Mouse (Mus musculus) liver, embryonic 11.5 days (tissue): Measurements from ENCODE around the gene 1700001P01Rik. TPM values are rescaled to one million over a fixed set of nuclear protein-coding genes. Genes with fewer than 3 reads are reported as not detected.
"Not testable (repeated sequence)": the region's sequence is repeated elsewhere in the genome, so short reads cannot be mapped to it uniquely, and the experiment has no call there.

Experiments
- ATAC-seq: fragments of 200-750 bp; cut with Nextera tagmentation; replicated peaks from 2 replicates; pipeline ENCODE4 v1.8.0; 2017; ENCODE audit warnings: moderate number of reproducible peaks, mild to moderate bottlenecking, moderate TSS enrichment, moderate library complexity; ENCODE audit not compliant: low FRiP score
- DNase-seq: peaks from one replicate; pipeline ENCODE4 v3.0.0-alpha.2; 2017; ENCODE audit warnings: low spot score
- H3K27ac ChIP-seq: fragments of 300-500 bp; sonication (generic); 2 replicates; pipeline ENCODE4 v1.5.1; 2014; ENCODE audit warnings: mild to moderate bottlenecking, low read depth, low read length, control low read depth
- H3K27me3 ChIP-seq: fragments of 300-500 bp; sonication (generic); replicated peaks from 2 replicates; pipeline ENCODE4 v1.6.1; 2014; ENCODE audit warnings: low read length, mixed read lengths; ENCODE audit not compliant: control insufficient read depth, insufficient read depth
- H3K36me3 ChIP-seq: fragments of 300-500 bp; sonication (generic); 2 replicates; pipeline ENCODE4 v1.6.1; 2014; ENCODE audit warnings: mild to moderate bottlenecking, low read length, moderate library complexity, mixed read lengths; ENCODE audit not compliant: control insufficient read depth, insufficient read depth
- H3K4me1 ChIP-seq: fragments of 300-500 bp; sonication (generic); replicated peaks from 2 replicates; pipeline ENCODE4 v1.6.1; 2014; ENCODE audit warnings: low read length, mixed read lengths; ENCODE audit not compliant: control insufficient read depth, insufficient read depth
- H3K4me2 ChIP-seq: fragments of 300-500 bp; sonication (generic); 2 replicates; pipeline ENCODE4 v1.6.1; 2014; ENCODE audit warnings: mild to moderate bottlenecking, control low read depth, moderate library complexity
- H3K4me3 ChIP-seq: fragments of 300-500 bp; sonication (generic); 2 replicates; pipeline ENCODE4 v1.5.1; 2014; ENCODE audit warnings: low read depth, low read length, control low read depth
- H3K9ac ChIP-seq: fragments of 300-500 bp; sonication (generic); 2 replicates; pipeline ENCODE4 v1.6.1; 2014; ENCODE audit warnings: low read depth, low read length, control low read depth
- H3K9me3 ChIP-seq: fragments of 300-500 bp; sonication (generic); 2 replicates; pipeline ENCODE4 v1.6.1; 2016; ENCODE audit warnings: low read length, inconsistent platforms, mixed read lengths; ENCODE audit not compliant: control insufficient read depth
- WGBS: fragments of 180-500 bp; shearing (Covaris S2); extraction: QIAGEN DNeasy Blood & Tissue Kit; methylation state at CpG from one replicate; pipeline ENCODE4 v1.1.7; 2014; 5-methylcytosine and 5-hydroxymethylcytosine counted together
- polyA plus RNA-seq: library from polyadenylated mRNA; unstranded; fragments of >200 nt; fragmentation: Nextera tagmentation; extraction: Ambion mirVana; gene quantifications from 2 replicates; pipeline ENCODE4 v1.2.1, GENCODE M21; 2014

1700001P01Rik gene
- polyA plus RNA-seq, 1 experiment from 2014 or later = not detected

DNA sequence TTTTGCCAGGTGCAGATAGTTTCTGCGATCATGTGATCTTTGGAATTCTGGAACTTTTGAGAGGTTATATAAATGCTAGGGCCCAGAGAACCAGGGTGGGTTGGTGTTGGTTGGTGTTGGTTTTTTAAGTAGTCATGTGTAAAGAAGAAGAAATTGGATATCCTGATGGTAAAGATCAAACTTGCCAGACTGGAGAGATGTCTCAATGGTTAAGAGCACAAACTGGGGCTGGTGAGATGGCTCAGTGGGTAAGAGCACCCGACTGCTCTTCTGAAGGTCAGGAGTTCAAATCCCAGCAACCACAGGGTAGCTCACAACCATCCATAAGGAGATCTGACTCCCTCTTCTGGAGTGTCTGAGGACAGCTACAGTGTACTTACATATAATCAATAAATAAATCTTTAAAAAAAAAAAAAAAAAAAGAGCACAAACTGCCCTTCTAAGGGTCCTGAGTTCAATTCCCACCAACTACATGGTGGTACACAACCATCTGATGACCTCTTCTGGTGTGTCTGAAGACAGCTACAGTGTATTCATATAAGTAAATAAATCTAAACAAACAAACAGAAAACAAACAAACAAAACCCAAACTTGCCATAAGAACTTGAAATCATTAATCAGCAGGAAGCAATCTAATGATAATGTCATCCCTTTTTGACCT lies 15.2 kb upstream of the 1700001P01Rik start:
- H3K9me3 ChIP-seq, ATAC-seq, H3K9ac ChIP-seq, H3K27me3 ChIP-seq, H3K4me1 ChIP-seq, H3K4me3 ChIP-seq, H3K4me2 ChIP-seq, H3K27ac ChIP-seq, H3K36me3 ChIP-seq, DNase-seq: not testable (repeated sequence)
- 78% methylated on average over 2 of the region's 2 CpGs for WGBS

DNA sequence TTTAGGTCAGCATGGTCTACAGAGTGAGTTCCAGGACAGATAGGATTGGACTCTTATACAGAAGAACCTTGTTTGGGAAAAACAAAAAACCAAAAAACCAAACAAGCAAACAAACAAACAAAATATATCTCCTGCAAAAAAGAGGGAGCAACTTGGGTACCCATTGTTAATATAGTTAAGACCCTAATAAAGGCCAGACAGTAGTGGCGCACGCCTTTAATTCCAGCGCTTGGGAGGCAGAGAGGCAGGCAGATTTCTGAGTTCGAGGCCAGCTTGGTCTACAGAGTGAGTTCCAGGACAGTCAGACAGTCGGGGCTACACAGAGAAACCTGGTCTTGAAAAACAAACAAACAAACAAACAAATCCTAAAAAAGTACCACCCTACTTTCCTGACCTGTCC lies 14.0 kb upstream of the 1700001P01Rik start:
- no peak overlapping the region for H3K9ac ChIP-seq
- no peak overlapping the region for H3K4me3 ChIP-seq
- DNase-seq (no peak), ATAC-seq (no peak)
- no peaks in the 10 kb centered on the region for H3K36me3 ChIP-seq
- H3K4me1 ChIP-seq = no peaks in the 10 kb centered on the region
- no peaks in the 10 kb centered on the region for H3K27me3 ChIP-seq
- no peaks in the 10 kb centered on the region; the same call in 1 of the 2 replicates for H3K9me3 ChIP-seq
- no peak overlapping the region for H3K27ac ChIP-seq
- WGBS = 86% methylated on average over 5 of the region's 5 CpGs
- H3K4me2 ChIP-seq = no peak overlapping the region

DNA sequence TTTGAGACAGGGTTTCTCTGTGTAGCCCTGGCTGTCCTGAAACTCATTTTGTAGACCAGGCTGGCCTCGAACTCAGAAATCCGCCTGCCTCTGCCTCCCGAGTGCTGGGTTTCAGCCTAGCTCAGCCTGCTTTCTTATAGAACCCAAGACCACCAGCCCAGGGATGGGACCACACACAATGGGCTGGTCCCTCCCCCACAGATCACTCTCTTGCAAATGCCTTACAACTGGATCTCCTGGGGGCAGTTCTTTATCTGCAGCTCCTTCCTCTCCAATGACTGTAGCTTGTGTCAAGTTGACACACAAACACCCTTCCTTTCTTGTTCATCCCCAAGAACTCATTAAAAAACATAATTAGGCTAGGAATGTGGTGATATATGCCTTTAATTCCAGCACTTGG lies 12.2 kb upstream of the 1700001P01Rik start:
- 84% methylated on average over 3 of the region's 3 CpGs for WGBS
- H3K4me1 ChIP-seq = no peaks in the 10 kb centered on the region
- no peak overlapping the region for H3K4me2 ChIP-seq
- ATAC-seq (no peak), DNase-seq (no peak)
- no peak overlapping the region for H3K9ac ChIP-seq
- H3K4me3 ChIP-seq = no peak overlapping the region
- H3K27me3 ChIP-seq = no peaks in the 10 kb centered on the region
- no peaks in the 10 kb centered on the region for H3K36me3 ChIP-seq
- H3K9me3 ChIP-seq = no peaks in the 10 kb centered on the region; the same call in 1 of the 2 replicates
- H3K27ac ChIP-seq = no peak overlapping the region

DNA sequence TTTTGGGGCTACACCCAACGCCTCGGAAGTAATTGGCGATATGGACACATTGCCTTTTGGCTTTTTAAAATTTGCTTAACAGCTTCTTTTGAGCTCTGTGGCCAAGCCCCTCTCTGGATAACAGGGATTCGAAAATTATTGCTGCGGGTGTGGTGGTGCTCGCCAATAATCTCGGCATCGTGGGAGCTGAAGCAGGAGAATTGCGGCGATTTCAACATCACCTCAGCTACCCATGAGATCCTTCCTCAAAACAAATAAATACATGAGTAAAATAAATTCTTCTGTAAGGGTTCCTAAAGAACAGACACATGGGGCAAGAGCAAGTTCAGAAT lies 6.8 kb upstream of the 1700001P01Rik start:
- peaks cover 11% of the 10 kb centered on the region for H3K4me1 ChIP-seq
- under 1% methylated on average over 10 of the region's 10 CpGs for WGBS
- H3K4me2 ChIP-seq = peak overlapping the region; percentile 92
- no peak for ATAC-seq
- H3K27me3 ChIP-seq = no peaks in the 10 kb centered on the region
- peak overlapping the region; percentile 97 for H3K4me3 ChIP-seq
- peak overlapping the region; percentile 100 for H3K9ac ChIP-seq
- no peak for DNase-seq
- peaks cover 34% of the 10 kb centered on the region for H3K36me3 ChIP-seq
- peak overlapping the region; percentile 95 for H3K27ac ChIP-seq
- no peaks in the 10 kb centered on the region; the same call in 1 of the 2 replicates for H3K9me3 ChIP-seq

DNA sequence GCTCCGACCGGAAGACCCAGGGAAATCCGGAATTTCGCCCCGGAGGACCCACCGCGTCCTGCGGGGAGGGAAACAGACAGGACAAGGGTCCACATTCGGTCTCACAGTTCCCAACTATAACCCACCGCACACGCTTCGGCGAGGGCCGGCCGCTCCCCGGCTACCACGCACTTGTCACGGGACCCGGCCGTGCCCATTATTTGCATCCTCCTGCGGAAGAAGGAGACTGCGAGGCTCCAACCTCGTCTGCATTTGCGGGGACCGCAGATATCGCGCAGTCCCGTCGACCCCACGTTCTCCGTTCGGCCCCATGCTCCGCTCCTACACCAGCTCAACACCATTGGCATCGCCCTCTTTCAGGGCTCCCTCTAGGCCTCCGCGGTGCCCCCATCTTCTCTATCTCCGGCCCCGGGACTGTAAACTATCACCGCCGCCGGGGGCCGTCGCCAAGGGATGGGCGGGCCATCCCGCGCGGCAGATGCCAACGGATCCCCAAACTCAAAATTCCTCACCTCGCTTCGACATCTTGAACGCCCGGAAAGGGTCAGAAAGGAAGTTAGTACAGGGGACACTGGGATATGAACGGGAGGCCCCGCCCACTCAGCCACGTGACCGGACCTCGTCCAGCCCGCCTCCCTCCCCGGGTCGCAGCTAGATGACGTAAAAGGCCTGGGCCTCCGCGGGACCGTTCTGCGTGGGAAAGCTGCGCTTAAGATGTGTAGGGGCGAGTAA lies 6.3 kb upstream of the 1700001P01Rik start, which contains the start of gene Rpl23:
Gene Rpl23 (minus strand): TSS at position 606 of the 732 bp plus-strand sequence.
- Histone ChIP-seq H3K27ac (peak within 1 kb of the TSS; percentile 95), H3K9ac (peak within 1 kb of the TSS; percentile 100), H3K27me3 (no peaks in the 10 kb centered on the region), H3K36me3 (peaks cover 39% of the 10 kb centered on the region), H3K9me3 (no peaks in the 10 kb centered on the region; the same call in 1 of the 2 replicates), H3K4me3 (peak within 1 kb of the TSS; percentile 97), H3K4me1 (peaks cover 11% of the 10 kb centered on the region), H3K4me2 (peak within 1 kb of the TSS; percentile 92)
- DNase-seq (peak; percentile 99), ATAC-seq (peak; percentile 89)
- under 1% methylated on average over 67 of the region's 67 CpGs for WGBS

DNA sequence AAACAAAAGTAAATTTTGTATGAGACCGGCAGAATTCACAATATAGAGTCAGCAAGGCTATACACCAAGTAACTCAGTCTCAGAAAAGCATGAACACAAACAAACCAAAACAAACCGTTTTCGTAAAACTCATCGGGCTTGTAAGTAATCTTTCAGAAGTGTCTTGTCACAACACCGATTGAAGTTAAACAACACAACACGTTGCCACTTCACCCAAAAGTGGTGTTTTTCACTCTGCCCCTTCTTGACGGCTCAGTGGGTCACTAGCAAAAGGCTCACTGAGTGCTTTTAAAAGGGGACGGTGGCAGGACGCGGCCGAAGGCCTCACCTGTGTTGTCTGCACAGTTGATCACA lies 5.7 kb upstream of the 1700001P01Rik start:
- Histone ChIP-seq H3K4me2 (peak overlapping the region; percentile 92), H3K4me3 (peak overlapping the region; percentile 97), H3K9me3 (no peaks in the 10 kb centered on the region; the same call in 1 of the 2 replicates), H3K27me3 (no peaks in the 10 kb centered on the region), H3K9ac (peak overlapping the region; percentile 100), H3K36me3 (peaks cover 44% of the 10 kb centered on the region), H3K4me1 (peaks cover 11% of the 10 kb centered on the region), H3K27ac (peak overlapping the region; percentile 95)
- ATAC-seq (no peak), DNase-seq (no peak)
- WGBS = 1% methylated on average over 11 of the region's 11 CpGs

DNA sequence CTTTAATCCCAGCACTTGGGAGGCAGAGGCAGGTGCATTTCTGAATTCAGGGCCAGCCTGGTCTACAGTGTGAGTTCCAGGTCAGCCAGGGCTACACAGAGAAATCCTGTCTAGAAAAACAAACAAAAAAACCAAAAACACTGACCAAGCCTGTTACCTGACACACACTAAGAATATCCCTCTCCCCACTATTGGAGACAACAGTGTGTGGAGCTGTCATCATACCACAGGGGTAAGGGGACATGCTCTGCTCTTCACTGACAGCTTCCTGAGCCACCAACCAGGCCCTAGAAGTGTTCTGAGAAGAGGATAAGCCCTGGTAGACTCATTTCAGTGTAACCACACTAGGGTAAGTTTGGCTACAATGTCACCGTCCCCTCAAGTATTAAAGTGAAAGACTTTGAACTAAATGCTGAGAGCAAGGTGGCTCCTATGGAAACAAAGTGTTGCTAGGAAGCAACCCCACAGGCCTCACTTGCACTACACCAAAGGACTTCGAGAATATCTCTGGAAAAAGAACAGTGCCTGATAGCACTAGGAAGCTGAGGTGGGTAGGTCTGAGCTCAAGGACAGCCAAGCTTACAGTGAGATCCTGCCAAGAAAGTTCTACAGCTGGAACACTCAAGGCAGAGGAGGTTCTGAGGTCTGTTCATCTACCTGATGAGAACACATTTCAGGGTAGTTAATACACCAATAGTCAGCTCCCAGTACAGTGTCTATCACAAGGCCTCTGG lies 4.4 kb upstream of the 1700001P01Rik start:
- peak overlapping the region; percentile 92 for H3K4me2 ChIP-seq
- peaks cover 11% of the 10 kb centered on the region for H3K4me1 ChIP-seq
- H3K27ac ChIP-seq = peak overlapping the region; percentile 95
- H3K27me3 ChIP-seq = no peaks in the 10 kb centered on the region
- no peaks in the 10 kb centered on the region for H3K9me3 ChIP-seq
- DNase-seq (no peak), ATAC-seq (no peak)
- peaks cover 44% of the 10 kb centered on the region for H3K36me3 ChIP-seq
- H3K4me3 ChIP-seq = peak overlapping the region; percentile 97
- peak overlapping the region; percentile 100 for H3K9ac ChIP-seq
- 45% methylated on average over 2 of the region's 2 CpGs for WGBS

DNA sequence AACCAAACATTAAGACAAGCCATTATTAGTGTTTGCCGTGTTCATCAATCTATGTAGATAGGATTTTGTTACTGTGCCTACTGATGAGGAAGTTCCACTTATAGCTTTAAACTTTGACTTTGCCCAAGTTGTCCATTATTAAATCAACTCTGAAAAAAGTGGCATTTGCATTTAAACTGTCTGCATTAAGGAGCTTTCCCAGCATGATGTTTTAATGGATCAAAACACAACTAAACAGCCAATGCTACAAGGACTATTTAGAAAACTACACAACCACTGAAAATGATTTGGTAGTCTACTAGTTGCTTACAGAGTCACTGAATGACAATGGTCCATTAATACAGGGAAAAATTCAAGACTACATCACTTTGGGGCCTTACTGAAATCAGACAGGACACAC lies 3.2 kb upstream of the 1700001P01Rik start:
- peaks cover 44% of the 10 kb centered on the region for H3K36me3 ChIP-seq
- H3K4me3 ChIP-seq = peak overlapping the region; percentile 97
- H3K4me1 ChIP-seq = peaks cover 11% of the 10 kb centered on the region
- 79% methylated on average over 1 of the region's 1 CpGs for WGBS
- no peaks in the 10 kb centered on the region for H3K27me3 ChIP-seq
- H3K4me2 ChIP-seq = peak overlapping the region; percentile 35
- no peak for ATAC-seq
- peak overlapping the region; percentile 16; the same call in 1 of the 2 replicates for H3K27ac ChIP-seq
- DNase-seq = no peak
- H3K9ac ChIP-seq = no peak overlapping the region
- no peaks in the 10 kb centered on the region for H3K9me3 ChIP-seq
